Mouse (Mus musculus) C2C12 (cell line): ENCODE data around the gene Mblac1.

ENCODE experiments used
- CEBPB ChIP-seq: IDR thresholded peaks from one replicate; pipeline ENCODE4 v1.6.1; 2011; ENCODE audit warnings: low read depth, mild to moderate bottlenecking, control low read depth, moderate library complexity
- CTCF ChIP-seq: IDR thresholded peaks from one replicate; pipeline ENCODE4 v1.5.1; 2011; ENCODE audit not compliant: control insufficient read depth, insufficient read depth, insufficient read length
- MAX ChIP-seq: IDR thresholded peaks from one replicate; pipeline ENCODE4 v1.6.1; 2011; ENCODE audit warnings: mild to moderate bottlenecking, control low read depth
- MYOD1 ChIP-seq: IDR thresholded peaks from one replicate; pipeline ENCODE4 v1.6.1; 2011; ENCODE audit warnings: low read depth; ENCODE audit not compliant: control insufficient read depth, insufficient read length
- USF1 ChIP-seq: IDR thresholded peaks from one replicate; pipeline ENCODE4 v1.6.1; 2011; ENCODE audit warnings: low read depth, mild to moderate bottlenecking, control low read depth, moderate library complexity

GRCm38 (mm10) chr5:138195463-138195862, 1.3 kb downstream of the Mblac1 start:
- TF ChIP-seq USF1 (no peak), MYOD1 (no peak), MAX (no peak), CTCF (no peak), CEBPB (no peak)
